Mouse (Mus musculus): Measurements from ENCODE around the gene Mfsd6l. TPM values are rescaled to one million over a fixed set of nuclear protein-coding genes. Genes with fewer than 3 reads are reported as not detected.

The Mfsd6l gene
- polyA plus RNA-seq, 1 experiment from 2014 or later = not detected

GRCm38 (mm10) chr11:68531941-68532535 lies 23.9 kb upstream of the Mfsd6l start:
- H3K4me2 ChIP-seq = no peak overlapping the region
- no peak overlapping the region for H3K27ac ChIP-seq
- 62% methylated on average over 11 of the region's 11 CpGs for WGBS (ENCODE audit: insufficient replicate concordance)
- no peaks in the 10 kb centered on the region for H3K4me1 ChIP-seq (replicated peaks)
- H3K9me3 ChIP-seq (replicated peaks) = no peaks in the 10 kb centered on the region
- no peaks in the 10 kb centered on the region for H3K36me3 ChIP-seq
- DNase-seq (no peak), ATAC-seq (ENCODE audit: low read depth) (no peak)
- H3K4me3 ChIP-seq (replicated peaks) = no peak overlapping the region
- H3K9ac ChIP-seq = no peak overlapping the region
- no peaks in the 10 kb centered on the region for H3K27me3 ChIP-seq

- DNase-seq (no peak), ATAC-seq (ENCODE audit: low read depth) (no peak)
- Histone ChIP-seq H3K4me3 (replicated peaks) (no peak overlapping the region), H3K36me3 (no peaks in the 10 kb centered on the region), H3K9me3 (replicated peaks) (no peaks in the 10 kb centered on the region), H3K4me2 (no peak overlapping the region), H3K4me1 (replicated peaks) (no peaks in the 10 kb centered on the region), H3K9ac (no peak overlapping the region), H3K27me3 (no peaks in the 10 kb centered on the region), H3K27ac (no peak overlapping the region)
- WGBS (ENCODE audit: insufficient replicate concordance) = 53% methylated on average over 5 of the region's 5 CpGs
Measured at GRCm38 (mm10) chr11:68532773-68533172, 23.2 kb upstream of the Mfsd6l start.

- H3K4me1 ChIP-seq (replicated peaks) = no peaks in the 10 kb centered on the region
- H3K4me2 ChIP-seq = no peak overlapping the region
- no peaks in the 10 kb centered on the region for H3K9me3 ChIP-seq (replicated peaks)
- 63% methylated on average over 6 of the region's 6 CpGs for WGBS (ENCODE audit: insufficient replicate concordance)
- DNase-seq = no peak
- no peaks in the 10 kb centered on the region for H3K36me3 ChIP-seq
- H3K4me3 ChIP-seq (replicated peaks) = no peak overlapping the region
- H3K27ac ChIP-seq = no peak overlapping the region
- ATAC-seq (ENCODE audit: low read depth) = no peak
- no peak overlapping the region for H3K9ac ChIP-seq
- no peaks in the 10 kb centered on the region for H3K27me3 ChIP-seq
Measured at GRCm38 (mm10) chr11:68533971-68534475, 22.0 kb upstream of the Mfsd6l start.

DNA sequence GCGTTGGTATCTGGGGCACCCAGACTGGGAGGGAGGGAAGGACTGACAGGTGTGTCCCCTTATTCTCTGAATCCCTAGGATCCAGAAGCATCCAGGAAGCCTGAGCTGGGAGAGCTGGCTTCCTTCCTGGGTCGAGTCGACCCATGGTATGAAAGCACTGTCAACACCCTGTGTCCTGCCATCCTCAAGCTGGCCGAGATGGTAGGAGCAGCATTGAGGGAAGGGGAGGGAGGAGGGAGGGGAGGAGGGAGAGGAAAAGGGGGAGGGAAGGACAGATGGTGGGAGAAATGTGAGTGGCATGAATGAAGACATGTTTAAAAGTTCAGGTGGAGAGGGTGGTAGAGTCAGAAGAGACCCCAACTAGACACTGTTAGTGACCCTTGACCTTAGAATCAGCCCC lies 20.0 kb upstream of the Mfsd6l start:
- Histone ChIP-seq H3K36me3 (no peaks in the 10 kb centered on the region), H3K4me1 (replicated peaks) (no peaks in the 10 kb centered on the region), H3K9me3 (replicated peaks) (no peaks in the 10 kb centered on the region), H3K4me2 (no peak overlapping the region), H3K4me3 (replicated peaks) (no peak overlapping the region), H3K9ac (no peak overlapping the region), H3K27me3 (no peaks in the 10 kb centered on the region), H3K27ac (no peak overlapping the region)
- DNase-seq (no peak), ATAC-seq (ENCODE audit: low read depth) (no peak)
- 59% methylated on average over 4 of the region's 4 CpGs for WGBS (ENCODE audit: insufficient replicate concordance)

DNA sequence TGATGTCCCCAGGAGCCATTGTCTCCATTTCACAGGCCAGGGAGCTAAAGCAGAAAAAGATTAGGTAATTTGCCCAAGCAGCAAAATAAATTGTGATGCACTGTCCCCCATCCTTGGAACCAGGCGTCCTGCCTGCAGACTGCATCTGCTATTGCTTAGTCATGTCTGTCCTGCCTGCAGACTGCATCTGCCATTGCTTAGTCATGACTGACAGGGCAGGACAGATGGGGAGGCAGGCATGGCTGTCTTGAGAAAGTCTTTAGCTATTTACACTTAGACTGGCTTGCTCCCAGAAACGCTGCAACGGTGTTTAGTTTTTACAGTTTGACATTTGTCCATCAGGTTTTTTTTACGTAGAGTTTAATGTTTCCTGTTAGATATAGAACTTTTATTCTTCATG lies 19.5 kb upstream of the Mfsd6l start:
- DNase-seq = no peak
- Histone ChIP-seq H3K27ac (no peak overlapping the region), H3K4me1 (replicated peaks) (no peaks in the 10 kb centered on the region), H3K9ac (no peak overlapping the region), H3K4me2 (no peak overlapping the region), H3K9me3 (replicated peaks) (no peaks in the 10 kb centered on the region), H3K27me3 (no peaks in the 10 kb centered on the region), H3K4me3 (replicated peaks) (no peak overlapping the region), H3K36me3 (no peaks in the 10 kb centered on the region)
- no peak for ATAC-seq (ENCODE audit: low read depth)
- WGBS (ENCODE audit: insufficient replicate concordance) = 42% methylated on average over 4 of the region's 4 CpGs

- Histone ChIP-seq H3K9me3 (replicated peaks) (no peaks in the 10 kb centered on the region), H3K27me3 (no peaks in the 10 kb centered on the region), H3K4me3 (replicated peaks) (no peak overlapping the region), H3K36me3 (no peaks in the 10 kb centered on the region), H3K4me1 (replicated peaks) (no peaks in the 10 kb centered on the region), H3K27ac (no peak overlapping the region), H3K9ac (no peak overlapping the region), H3K4me2 (no peak overlapping the region)
- ATAC-seq (ENCODE audit: low read depth) (no peak), DNase-seq (no peak)
- WGBS (ENCODE audit: insufficient replicate concordance) = 52% methylated on average over 5 of the region's 5 CpGs
Measured at GRCm38 (mm10) chr11:68539621-68540020, 16.4 kb upstream of the Mfsd6l start.

DNA sequence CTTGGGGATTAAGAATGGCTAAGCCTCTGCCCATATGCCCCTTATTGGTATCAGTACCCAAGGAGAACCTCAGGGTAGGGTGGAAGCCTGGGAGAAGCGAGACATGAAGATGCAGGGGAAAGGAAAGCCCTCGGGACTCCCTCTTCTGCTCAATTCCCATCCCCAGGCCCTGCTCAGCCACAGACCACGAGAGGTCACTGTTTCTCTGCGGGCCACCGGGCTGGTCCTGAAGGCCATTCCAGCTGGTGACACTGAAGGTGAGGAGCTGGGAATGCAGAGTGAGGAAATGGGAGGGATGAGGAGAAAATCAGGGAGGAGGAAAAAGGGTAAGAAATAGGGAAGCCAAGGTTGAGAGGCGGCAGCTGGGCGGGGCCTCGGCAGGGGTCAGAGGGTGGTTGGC lies 11.4 kb upstream of the Mfsd6l start:
- DNase-seq = no peak
- Histone ChIP-seq H3K4me1 (replicated peaks) (no peaks in the 10 kb centered on the region), H3K4me2 (no peak overlapping the region), H3K27me3 (no peaks in the 10 kb centered on the region), H3K9me3 (replicated peaks) (no peaks in the 10 kb centered on the region), H3K36me3 (no peaks in the 10 kb centered on the region), H3K9ac (no peak overlapping the region), H3K4me3 (replicated peaks) (no peak overlapping the region), H3K27ac (no peak overlapping the region)
- 22% methylated on average over 8 of the region's 8 CpGs for WGBS (ENCODE audit: insufficient replicate concordance)
- ATAC-seq (ENCODE audit: low read depth) = no peak

- no peaks in the 10 kb centered on the region for H3K27me3 ChIP-seq
- DNase-seq = no peak
- H3K4me3 ChIP-seq (replicated peaks) = no peak overlapping the region
- H3K9ac ChIP-seq = no peak overlapping the region
- H3K4me1 ChIP-seq (replicated peaks) = no peaks in the 10 kb centered on the region
- H3K36me3 ChIP-seq = no peaks in the 10 kb centered on the region
- H3K4me2 ChIP-seq = no peak overlapping the region
- H3K27ac ChIP-seq = no peak overlapping the region
- H3K9me3 ChIP-seq (replicated peaks) = no peaks in the 10 kb centered on the region
- 41% methylated on average over 7 of the region's 7 CpGs for WGBS (ENCODE audit: insufficient replicate concordance)
- ATAC-seq (ENCODE audit: low read depth) = no peak
Measured at GRCm38 (mm10) chr11:68545172-68545571, 10.8 kb upstream of the Mfsd6l start.

- H3K4me1 ChIP-seq (replicated peaks) = no peaks in the 10 kb centered on the region
- WGBS (ENCODE audit: insufficient replicate concordance) = 65% methylated on average over 8 of the region's 8 CpGs
- H3K9me3 ChIP-seq (replicated peaks) = no peaks in the 10 kb centered on the region
- ATAC-seq (ENCODE audit: low read depth) (no peak), DNase-seq (no peak)
- H3K4me2 ChIP-seq = no peak overlapping the region
- H3K4me3 ChIP-seq (replicated peaks) = no peak overlapping the region
- H3K36me3 ChIP-seq = no peaks in the 10 kb centered on the region
- H3K27me3 ChIP-seq = no peaks in the 10 kb centered on the region
- H3K9ac ChIP-seq = no peak overlapping the region
- no peak overlapping the region for H3K27ac ChIP-seq
Measured at GRCm38 (mm10) chr11:68545682-68546222, 10.2 kb upstream of the Mfsd6l start.

- H3K4me2 ChIP-seq = no peak overlapping the region
- 48% methylated on average over 2 of the region's 2 CpGs for WGBS (ENCODE audit: insufficient replicate concordance)
- H3K27ac ChIP-seq = no peak overlapping the region
- no peaks in the 10 kb centered on the region for H3K27me3 ChIP-seq
- no peak for DNase-seq
- H3K9ac ChIP-seq = no peak overlapping the region
- no peak for ATAC-seq (ENCODE audit: low read depth)
- H3K9me3 ChIP-seq (replicated peaks) = no peaks in the 10 kb centered on the region
- no peak overlapping the region for H3K4me3 ChIP-seq (replicated peaks)
- H3K4me1 ChIP-seq (replicated peaks) = no peaks in the 10 kb centered on the region
- no peaks in the 10 kb centered on the region for H3K36me3 ChIP-seq
Measured at GRCm38 (mm10) chr11:68547484-68547883, 8.5 kb upstream of the Mfsd6l start.

- Histone ChIP-seq H3K9ac (no peak overlapping the region), H3K27me3 (no peaks in the 10 kb centered on the region), H3K4me2 (no peak overlapping the region), H3K9me3 (replicated peaks) (no peaks in the 10 kb centered on the region), H3K27ac (no peak overlapping the region), H3K4me3 (replicated peaks) (no peak overlapping the region), H3K36me3 (no peaks in the 10 kb centered on the region), H3K4me1 (replicated peaks) (no peaks in the 10 kb centered on the region)
- DNase-seq = no peak
- WGBS (ENCODE audit: insufficient replicate concordance) = 44% methylated on average over 3 of the region's 3 CpGs
- ATAC-seq (ENCODE audit: low read depth) = no peak
Measured at GRCm38 (mm10) chr11:68549597-68549996, 6.4 kb upstream of the Mfsd6l start.

DNA sequence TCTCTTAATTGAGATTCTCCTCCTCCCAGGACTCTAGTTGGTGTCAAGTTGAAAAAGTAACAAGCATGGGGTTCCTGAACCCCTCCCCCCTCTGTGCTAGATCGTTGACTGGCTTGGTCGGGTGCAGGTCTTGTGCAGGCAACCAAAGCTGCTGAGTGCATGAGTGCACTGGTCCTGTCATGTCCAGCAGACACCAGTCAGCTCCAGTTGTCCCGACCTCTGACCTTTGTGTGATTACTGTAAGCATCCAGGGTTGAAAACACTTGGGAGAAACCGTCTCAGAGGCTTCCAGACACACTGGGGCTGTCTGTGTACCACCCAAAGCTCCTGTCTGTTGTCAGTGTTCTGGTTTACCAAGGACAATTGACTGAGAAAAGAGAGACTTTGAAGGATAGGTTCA lies 5.6 kb upstream of the Mfsd6l start:
- no peaks in the 10 kb centered on the region for H3K4me1 ChIP-seq (replicated peaks)
- 41% methylated on average over 4 of the region's 4 CpGs for WGBS (ENCODE audit: insufficient replicate concordance)
- DNase-seq (no peak), ATAC-seq (ENCODE audit: low read depth) (no peak)
- H3K4me2 ChIP-seq = no peak overlapping the region
- H3K27ac ChIP-seq = no peak overlapping the region
- no peak overlapping the region for H3K9ac ChIP-seq
- H3K9me3 ChIP-seq (replicated peaks) = no peaks in the 10 kb centered on the region
- H3K36me3 ChIP-seq = no peaks in the 10 kb centered on the region
- no peaks in the 10 kb centered on the region for H3K27me3 ChIP-seq
- no peak overlapping the region for H3K4me3 ChIP-seq (replicated peaks)
